Mouse (Mus musculus) erythroblast, adult 5-6 weeks (primary cell): ENCODE data around the gene Hdac6. TPM values are rescaled to one million over a fixed set of nuclear protein-coding genes. Genes with fewer than 3 reads are reported as not detected.
A peak's percentile ranks its signal among the peaks of the same experiment; 100 is the strongest.

Experiments used
- ATAC-seq: replicated peaks from 2 replicates; pipeline ENCODE4 v1.8.0; 2016; ENCODE audit warnings: moderate number of reproducible peaks, mild to moderate bottlenecking, moderate TSS enrichment, inconsistent platforms; ENCODE audit not compliant: poor library complexity, low FRiP score, severe bottlenecking
- total RNA-seq, 2 experiments: library from RNA; stranded (forward) in 1 of 2; stranded (reverse) in 1 of 2; fragments of 150-400 nt in 1 of 2; fragments of 200-764, 138-1000 nt in 1 of 2; gene quantifications; 2 replicates each; pipeline versions ENCODE4 v1.2.3 to v1.2.4; 2015 to 2017; ENCODE audit warnings: low replicate concordance in 2 of 2

Hdac6 gene
- total RNA-seq (2015; ENCODE audit: low replicate concordance) (5.0 and 9.0 TPM in 2 replicates), total RNA-seq (2017; ENCODE audit: low replicate concordance) (2.4 and 6.8 TPM in 2 replicates)

- ATAC-seq, result no peak
Measured at GRCm38 (mm10) chrX:7947108-7947899, at the start of gene Hdac6. Gene Hdac6 (minus strand): TSS chrX:7947889.

- peak; percentile 91 for ATAC-seq
Measured at GRCm38 (mm10) chrX:7993068-7993735, 45.5 kb upstream of the Hdac6 start.

- ATAC-seq, result peak; percentile 97
Measured at GRCm38 (mm10) chrX:7992379-7993067, 44.8 kb upstream of the Hdac6 start.

- ATAC-seq, result no peak
Measured at GRCm38 (mm10) chrX:7981368-7981767, 33.7 kb upstream of the Hdac6 start.

- ATAC-seq, result no peak
Measured at GRCm38 (mm10) chrX:7977892-7978291, 30.2 kb upstream of the Hdac6 start, which contains the start of gene Gata1. Gene Gata1 (minus strand): TSS chrX:7978071.

- ATAC-seq, result peak; percentile 91
Measured at GRCm38 (mm10) chrX:7971292-7971691, 23.6 kb upstream of the Hdac6 start.

GRCm38 (mm10) chrX:7968899-7969298 is 21.2 kb upstream of the Hdac6 start:
- ATAC-seq, result no peak

- peak; percentile 43 for ATAC-seq
Measured at GRCm38 (mm10) chrX:7968226-7968625, 20.5 kb upstream of the Hdac6 start.

GRCm38 (mm10) chrX:7967596-7968201 is 20.0 kb upstream of the Hdac6 start:
- peak; percentile 67 for ATAC-seq

GRCm38 (mm10) chrX:7966161-7966560 is 18.5 kb upstream of the Hdac6 start:
- ATAC-seq, result no peak

GRCm38 (mm10) chrX:7963829-7964626 is 16.3 kb upstream of the Hdac6 start:
- no peak for ATAC-seq

- ATAC-seq, result no peak
Measured at GRCm38 (mm10) chrX:7958868-7959267, 11.2 kb upstream of the Hdac6 start.

GRCm38 (mm10) chrX:7950091-7950490 is 2.4 kb upstream of the Hdac6 start:
- no peak for ATAC-seq

- peak; percentile 99 for ATAC-seq
Measured at GRCm38 (mm10) chrX:7947900-7948492, 307 bp upstream of the Hdac6 start.

GRCm38 (mm10) chrX:7945618-7946017 is 2.1 kb downstream of the Hdac6 start:
- ATAC-seq, result no peak

GRCm38 (mm10) chrX:7937667-7938066 is 10.0 kb downstream of the Hdac6 start:
- ATAC-seq, result 0 out of 2 replicates have a peak, but pooled peaks have one; percentile 60

- ATAC-seq, result peak; percentile 65
Measured at GRCm38 (mm10) chrX:7936874-7937273, 10.8 kb downstream of the Hdac6 start.

GRCm38 (mm10) chrX:7928270-7928790 is 19.4 kb downstream of the Hdac6 start, which contains the start of gene Eras:
Gene Eras (minus strand): TSS chrX:7928607.
- ATAC-seq, result no peak
